Mouse (Mus musculus) urinary bladder, adult 18-20 months (tissue): Measurements from ENCODE around the gene Bcat1.

Source experiments
- DNase-seq, 2 experiments: peaks; one replicate each; pipeline ENCODE4 v3.0.0; 2022; ENCODE audit warnings: low spot score in 2 of 2, mixed read lengths in 2 of 2

Bcat1 gene

GRCm38 (mm10) chr6:145009859-145010818, 65.8 kb downstream of the Bcat1 start:
- no peak for DNase-seq

GRCm38 (mm10) chr6:145003459-145003858, 72.5 kb downstream of the Bcat1 start:
- DNase-seq = no peak

GRCm38 (mm10) chr6:145002094-145002936, 73.7 kb downstream of the Bcat1 start:
- DNase-seq = no peak

GRCm38 (mm10) chr6:145001493-145001892, 74.5 kb downstream of the Bcat1 start:
- DNase-seq = no peak

- DNase-seq = no peak
Observed at GRCm38 (mm10) chr6:144997229-144997628, 78.8 kb downstream of the Bcat1 start.

- no peak for DNase-seq
Observed at GRCm38 (mm10) chr6:144992111-144992510, 83.9 kb downstream of the Bcat1 start.

DNA sequence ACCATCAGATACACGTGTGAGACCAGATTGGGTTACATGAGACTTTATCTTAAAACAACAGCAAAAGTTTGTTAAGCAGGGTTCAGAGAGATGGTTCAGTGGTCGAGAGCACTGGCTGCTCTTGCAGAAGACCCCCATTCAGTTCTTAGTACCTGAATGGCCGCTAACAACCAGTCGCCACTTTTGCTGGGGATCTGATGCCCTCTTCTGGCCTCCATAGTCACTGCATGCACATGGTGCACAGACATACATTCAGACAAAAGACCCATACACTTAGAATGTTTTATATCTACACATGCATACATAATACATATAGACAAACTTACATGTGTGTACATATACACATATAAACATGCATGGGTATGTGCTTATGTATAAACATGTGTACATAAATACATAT, 86.8 kb downstream of the Bcat1 start:
- no peak for DNase-seq

- no peak for DNase-seq
Observed at GRCm38 (mm10) chr6:144987676-144988075, 88.3 kb downstream of the Bcat1 start.

GRCm38 (mm10) chr6:144987216-144987615, 88.8 kb downstream of the Bcat1 start:
- DNase-seq = no peak

- no peak for DNase-seq
Observed at GRCm38 (mm10) chr6:144984221-144984620, 91.8 kb downstream of the Bcat1 start.

- DNase-seq = no peak
Observed at GRCm38 (mm10) chr6:144982093-144982492, 93.9 kb downstream of the Bcat1 start.

GRCm38 (mm10) chr6:144972351-144972750, 103.6 kb downstream of the Bcat1 start:
- DNase-seq = no peak

DNA sequence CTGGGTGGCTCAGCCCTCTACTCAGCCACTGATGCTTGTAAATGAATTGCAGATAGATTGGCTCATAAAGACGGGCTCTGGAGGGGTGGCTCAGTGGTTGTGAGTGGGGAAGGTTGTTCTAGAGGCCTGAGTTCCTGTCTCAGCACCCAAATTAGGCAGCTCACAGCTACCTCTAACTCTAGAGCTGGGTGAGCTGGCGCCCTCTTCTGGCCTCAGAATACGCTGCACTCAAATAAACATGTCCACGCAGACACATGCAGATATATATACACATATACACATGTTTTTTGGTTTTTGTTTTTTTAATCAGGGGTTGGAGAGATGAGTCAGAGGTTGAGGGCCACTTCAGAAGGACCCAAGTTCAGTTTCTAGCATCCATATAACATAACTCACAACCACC, 105.1 kb downstream of the Bcat1 start:
- no peak for DNase-seq

DNA sequence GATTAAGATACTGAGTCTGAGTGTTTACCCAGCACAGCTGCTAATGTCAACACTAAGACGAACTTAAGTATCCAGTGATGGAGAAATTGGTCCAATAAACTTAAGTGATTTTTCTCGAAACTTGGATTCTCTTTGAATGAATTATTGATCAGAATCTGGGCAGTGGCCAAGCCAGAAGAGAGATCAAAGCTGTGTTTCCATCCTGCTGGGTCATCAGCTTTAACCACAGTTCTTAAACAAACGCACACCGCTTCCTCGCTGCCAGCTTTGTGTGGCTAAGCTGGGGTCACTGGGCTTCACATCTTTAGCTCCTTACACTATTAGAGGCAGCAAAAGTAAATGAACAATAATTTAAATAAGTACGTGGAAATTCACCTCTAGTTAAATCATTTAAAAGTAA, 108.4 kb downstream of the Bcat1 start:
- no peak for DNase-seq

DNA sequence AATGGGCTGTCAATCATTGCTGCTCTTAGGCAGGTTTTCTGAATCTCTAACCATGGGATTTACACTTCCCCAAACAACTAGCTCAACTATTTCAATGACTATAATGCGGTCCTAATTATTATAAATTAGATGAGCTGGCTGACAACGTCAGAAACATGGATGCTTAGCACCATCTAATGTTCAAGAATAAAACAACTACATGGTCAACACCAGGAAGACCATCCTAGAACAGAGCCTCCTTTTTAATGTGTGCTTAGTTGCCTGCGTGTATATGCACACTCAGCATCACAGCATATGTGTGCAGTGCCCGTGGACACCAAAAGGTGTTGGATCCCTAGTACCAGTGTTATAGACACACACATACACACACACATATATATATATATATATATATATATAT, 111.8 kb downstream of the Bcat1 start:
- no peak for DNase-seq

DNA sequence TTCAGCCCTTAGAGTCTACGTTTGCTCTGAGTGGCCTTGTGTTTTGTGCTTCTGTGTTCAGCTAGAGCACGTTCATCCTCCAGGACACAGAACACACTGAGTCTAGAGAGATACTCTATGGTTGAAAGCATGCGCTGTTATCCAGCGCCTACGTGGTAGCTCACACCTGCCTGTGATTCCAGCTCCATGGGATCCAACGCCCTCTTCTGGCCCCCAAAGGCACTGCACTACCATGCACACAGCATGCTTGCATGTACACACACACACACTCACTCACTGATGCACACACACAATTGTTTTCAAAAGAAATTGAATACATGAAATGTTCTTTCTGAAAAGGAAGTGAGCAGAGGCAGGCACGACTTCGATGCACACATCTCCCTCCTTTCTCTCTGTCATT, 112.8 kb downstream of the Bcat1 start:
- no peak for DNase-seq

GRCm38 (mm10) chr6:144962013-144962354, 114.0 kb downstream of the Bcat1 start:
- no peak for DNase-seq

DNA sequence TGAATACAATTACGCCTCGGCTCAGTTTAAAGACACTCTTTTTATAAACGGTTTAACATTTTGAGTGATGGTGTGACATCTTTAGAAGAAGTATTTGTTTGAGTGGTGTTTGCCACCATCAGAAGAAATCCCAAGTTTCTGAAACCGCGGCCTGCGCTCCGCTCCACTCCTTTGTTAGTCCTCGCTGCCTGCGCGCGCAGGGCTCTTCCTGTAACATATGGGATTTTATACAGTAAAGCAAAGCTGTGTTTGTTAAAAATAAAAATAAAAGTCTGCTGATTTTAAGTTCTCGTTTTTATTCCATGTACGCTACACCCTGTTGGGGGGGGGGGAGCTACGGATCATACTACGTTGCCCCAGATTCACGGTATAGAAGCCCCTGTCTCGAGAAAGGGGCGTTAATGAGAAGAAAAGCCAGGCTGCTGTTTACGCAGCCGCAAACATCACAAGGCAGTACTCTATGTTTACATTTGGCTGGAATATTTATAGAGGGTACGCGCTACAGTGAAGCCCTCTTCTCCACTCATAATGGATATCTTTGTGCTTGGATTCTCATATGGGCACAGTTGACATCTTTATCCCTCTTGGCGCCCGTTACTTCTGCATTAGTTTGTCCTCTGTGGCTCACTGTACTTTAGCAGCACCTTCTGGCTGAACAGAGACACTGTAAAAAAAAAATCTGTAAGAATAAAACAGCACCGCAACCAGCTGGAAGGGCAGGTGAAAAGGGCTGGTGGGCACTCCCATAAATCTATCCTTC, 114.6 kb downstream of the Bcat1 start:
- DNase-seq = no peak

DNA sequence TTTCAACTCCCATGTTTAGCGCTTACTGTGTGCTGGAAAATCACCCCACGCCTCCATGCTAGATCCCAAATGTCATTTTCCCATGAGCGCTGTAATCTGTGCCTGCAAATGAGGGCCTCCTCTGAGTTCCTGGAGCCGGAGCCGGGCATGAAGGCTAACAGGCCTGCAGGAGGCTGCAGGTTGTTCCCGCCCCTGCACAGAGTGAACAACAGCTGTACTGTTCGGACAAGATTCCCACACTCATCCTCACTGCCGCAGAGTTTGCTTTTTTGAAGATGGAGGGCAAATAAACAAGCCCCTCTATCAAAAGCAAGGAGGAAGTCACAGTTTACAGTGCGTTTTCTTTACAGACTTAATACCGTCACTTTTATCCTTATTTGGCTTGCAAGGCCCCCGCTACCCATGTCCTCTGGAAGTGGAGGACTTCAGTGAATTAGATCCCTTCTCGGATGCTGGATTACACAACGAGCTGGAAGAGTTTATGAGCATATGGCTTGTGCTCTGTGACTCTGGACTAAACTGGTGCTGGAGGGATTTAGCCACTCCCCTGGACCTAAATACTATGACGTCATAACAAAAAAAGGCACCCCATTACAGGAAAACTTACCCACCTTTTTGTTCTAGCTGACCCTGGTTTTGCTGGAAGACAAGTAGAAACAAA, 120.0 kb downstream of the Bcat1 start:
- DNase-seq = no peak

GRCm38 (mm10) chr6:144952885-144953284, 123.1 kb downstream of the Bcat1 start:
- DNase-seq = no peak
